Mouse (Mus musculus) kidney, embryonic 15.5 days (tissue): ENCODE measurements around the gene Sgsm3. TPM values are rescaled to one million over a fixed set of nuclear protein-coding genes. Genes with fewer than 3 reads are reported as not detected.

Experiments used
- ATAC-seq: fragments of 200-750 bp; cut with Nextera tagmentation; replicated peaks from 2 replicates; pipeline ENCODE4 v1.8.0; 2017; ENCODE audit warnings: moderate TSS enrichment; ENCODE audit not compliant: low FRiP score
- H3K27ac ChIP-seq: fragments of 300-500 bp; sonication (generic); 2 replicates; pipeline ENCODE4 v1.5.1; 2015; ENCODE audit warnings: mild to moderate bottlenecking, inconsistent platforms
- H3K27me3 ChIP-seq: fragments of 300-500 bp; sonication (generic); 2 replicates; pipeline ENCODE4 v1.6.1; 2015; ENCODE audit warnings: inconsistent platforms
- H3K36me3 ChIP-seq: fragments of 300-500 bp; sonication (generic); 2 replicates; pipeline ENCODE4 v1.6.1; 2015; ENCODE audit warnings: inconsistent platforms
- H3K4me1 ChIP-seq: fragments of 300-500 bp; sonication (generic); 2 replicates; pipeline ENCODE4 v1.6.1; 2015; ENCODE audit warnings: inconsistent platforms
- H3K4me2 ChIP-seq: fragments of 300-500 bp; sonication (generic); 2 replicates; pipeline ENCODE4 v1.6.1; 2015; ENCODE audit warnings: moderate library complexity, mild to moderate bottlenecking, inconsistent platforms
- H3K4me3 ChIP-seq: fragments of 300-500 bp; sonication (generic); replicated peaks from 2 replicates; pipeline ENCODE4 v1.5.1; 2015; ENCODE audit warnings: mild to moderate bottlenecking, inconsistent platforms
- H3K9ac ChIP-seq: fragments of 300-500 bp; sonication (generic); 2 replicates; pipeline ENCODE4 v1.6.1; 2015; ENCODE audit warnings: mild to moderate bottlenecking, inconsistent platforms
- H3K9me3 ChIP-seq: fragments of 300-500 bp; sonication (generic); replicated peaks from 2 replicates; pipeline ENCODE4 v1.6.1; 2016; ENCODE audit warnings: inconsistent platforms
- WGBS: fragments of 180-500 bp; shearing (Covaris S2); methylation state at CpG from one replicate; pipeline ENCODE4 v1.1.7; 2015; ENCODE audit warnings: mixed read lengths; 5-methylcytosine and 5-hydroxymethylcytosine counted together
- polyA plus RNA-seq: library from polyadenylated mRNA; unstranded; fragments of >200 nt; fragmentation: Nextera tagmentation; extraction: Ambion mirVana; gene quantifications from 2 replicates; pipeline ENCODE4 v1.2.1, GENCODE M21; 2015

Gene Sgsm3
- polyA plus RNA-seq, 1 experiment from 2014 or later = 27.1 TPM

GRCm38 (mm10) chr15:81032941-81033629, 55.5 kb downstream of the Sgsm3 start:
- Histone ChIP-seq H3K9me3 (no peaks in the 10 kb centered on the region), H3K36me3 (0 out of 2 replicates have a peak, but pooled peaks cover 2% of the 10 kb centered on the region), H3K4me3 (no peak overlapping the region), H3K9ac (no peak overlapping the region), H3K27me3 (no peaks in the 10 kb centered on the region), H3K4me2 (no peak overlapping the region), H3K4me1 (peaks cover 48% of the 10 kb centered on the region), H3K27ac (no peak overlapping the region)
- ATAC-seq = 0 out of 2 replicates have a peak, but pooled peaks have one; percentile 40
- whole genome bisulfite sequencing = 19% methylated on average over 9 of the region's 9 CpGs

GRCm38 (mm10) chr15:81034119-81034518, 56.6 kb downstream of the Sgsm3 start:
- no peak overlapping the region for H3K4me2 ChIP-seq
- no peak overlapping the region for H3K4me3 ChIP-seq
- peaks cover 47% of the 10 kb centered on the region for H3K4me1 ChIP-seq
- no peak overlapping the region for H3K27ac ChIP-seq
- 0 out of 2 replicates have a peak, but pooled peaks cover 2% of the 10 kb centered on the region for H3K36me3 ChIP-seq
- WGBS = 51% methylated on average over 6 of the region's 6 CpGs
- no peak overlapping the region for H3K9ac ChIP-seq
- ATAC-seq = no peak
- no peaks in the 10 kb centered on the region for H3K9me3 ChIP-seq
- no peaks in the 10 kb centered on the region for H3K27me3 ChIP-seq

- Histone ChIP-seq H3K36me3 (0 out of 2 replicates have a peak, but pooled peaks cover 2% of the 10 kb centered on the region), H3K27me3 (no peaks in the 10 kb centered on the region), H3K9me3 (no peaks in the 10 kb centered on the region), H3K4me1 (peaks cover 46% of the 10 kb centered on the region), H3K9ac (no peak overlapping the region), H3K4me3 (no peak overlapping the region), H3K4me2 (no peak overlapping the region), H3K27ac (peak overlapping the region; percentile 34)
- WGBS = 62% methylated on average over 12 of the region's 12 CpGs
- no peak for ATAC-seq
These were observed 58.0 kb downstream of the Sgsm3 start for GRCm38 (mm10) chr15:81035417-81036162.

- WGBS = 87% methylated on average over 5 of the region's 5 CpGs
- Histone ChIP-seq H3K4me2 (no peak overlapping the region), H3K4me1 (peaks cover 42% of the 10 kb centered on the region), H3K4me3 (no peak overlapping the region), H3K27me3 (no peaks in the 10 kb centered on the region), H3K9ac (no peak overlapping the region), H3K27ac (no peak overlapping the region), H3K36me3 (0 out of 2 replicates have a peak, but pooled peaks cover 2% of the 10 kb centered on the region), H3K9me3 (no peaks in the 10 kb centered on the region)
- ATAC-seq = no peak
These were observed 60.9 kb downstream of the Sgsm3 start for GRCm38 (mm10) chr15:81038419-81038818.

GRCm38 (mm10) chr15:81041767-81042166, 64.2 kb downstream of the Sgsm3 start:
- Histone ChIP-seq H3K27ac (0 out of 2 replicates have a peak overlapping the region, but pooled peaks have one; percentile 9), H3K9ac (no peak overlapping the region), H3K27me3 (no peaks in the 10 kb centered on the region), H3K4me2 (no peak overlapping the region), H3K4me3 (no peak overlapping the region), H3K4me1 (peaks cover 21% of the 10 kb centered on the region), H3K9me3 (no peaks in the 10 kb centered on the region), H3K36me3 (peaks cover 8% of the 10 kb centered on the region)
- ATAC-seq = no peak
- WGBS = 85% methylated on average over 4 of the region's 4 CpGs

- peaks cover 21% of the 10 kb centered on the region for H3K4me1 ChIP-seq
- no peak for ATAC-seq
- no peak overlapping the region for H3K4me2 ChIP-seq
- WGBS = 56% methylated on average over 13 of the region's 13 CpGs
- H3K9ac ChIP-seq = no peak overlapping the region
- no peaks in the 10 kb centered on the region for H3K27me3 ChIP-seq
- peak overlapping the region; percentile 34; the same call in 1 of the 2 replicates for H3K27ac ChIP-seq
- H3K4me3 ChIP-seq = no peak overlapping the region
- peaks cover 7% of the 10 kb centered on the region for H3K36me3 ChIP-seq
- no peaks in the 10 kb centered on the region for H3K9me3 ChIP-seq
These were observed 64.8 kb downstream of the Sgsm3 start for GRCm38 (mm10) chr15:81042276-81042931.

- 87% methylated on average over 9 of the region's 9 CpGs for WGBS
- no peak overlapping the region for H3K9ac ChIP-seq
- H3K27me3 ChIP-seq = no peaks in the 10 kb centered on the region
- ATAC-seq = no peak
- no peak overlapping the region for H3K27ac ChIP-seq
- H3K4me1 ChIP-seq = peaks cover 24% of the 10 kb centered on the region
- H3K36me3 ChIP-seq = peaks cover 7% of the 10 kb centered on the region
- H3K9me3 ChIP-seq = no peaks in the 10 kb centered on the region
- H3K4me3 ChIP-seq = no peak overlapping the region
- no peak overlapping the region for H3K4me2 ChIP-seq
These were observed 66.9 kb downstream of the Sgsm3 start for GRCm38 (mm10) chr15:81044446-81044845.

GRCm38 (mm10) chr15:81045336-81045735, 67.8 kb downstream of the Sgsm3 start:
- no peak for ATAC-seq
- peaks cover 30% of the 10 kb centered on the region for H3K4me1 ChIP-seq
- H3K9me3 ChIP-seq = no peaks in the 10 kb centered on the region
- H3K4me2 ChIP-seq = no peak overlapping the region
- H3K27me3 ChIP-seq = no peaks in the 10 kb centered on the region
- peaks cover 7% of the 10 kb centered on the region for H3K36me3 ChIP-seq
- no peak overlapping the region for H3K9ac ChIP-seq
- no peak overlapping the region for H3K4me3 ChIP-seq
- H3K27ac ChIP-seq = no peak overlapping the region
- 88% methylated on average over 4 of the region's 4 CpGs for WGBS

- no peak for ATAC-seq
- H3K9ac ChIP-seq = no peak overlapping the region
- no peaks in the 10 kb centered on the region for H3K9me3 ChIP-seq
- H3K4me3 ChIP-seq = no peak overlapping the region
- 88% methylated on average over 7 of the region's 7 CpGs for WGBS
- no peak overlapping the region for H3K4me2 ChIP-seq
- H3K27ac ChIP-seq = no peak overlapping the region
- H3K27me3 ChIP-seq = no peaks in the 10 kb centered on the region
- peaks cover 36% of the 10 kb centered on the region for H3K4me1 ChIP-seq
- H3K36me3 ChIP-seq = peaks cover 7% of the 10 kb centered on the region
These were observed 68.5 kb downstream of the Sgsm3 start for GRCm38 (mm10) chr15:81046061-81046460.

GRCm38 (mm10) chr15:81047497-81047896, 69.9 kb downstream of the Sgsm3 start:
- no peaks in the 10 kb centered on the region for H3K27me3 ChIP-seq
- H3K4me1 ChIP-seq = peaks cover 31% of the 10 kb centered on the region
- H3K4me3 ChIP-seq = no peak overlapping the region
- H3K27ac ChIP-seq = no peak overlapping the region
- ATAC-seq = no peak
- peaks cover 7% of the 10 kb centered on the region for H3K36me3 ChIP-seq
- H3K4me2 ChIP-seq = no peak overlapping the region
- H3K9me3 ChIP-seq = no peaks in the 10 kb centered on the region
- H3K9ac ChIP-seq = no peak overlapping the region
- 43% methylated on average over 10 of the region's 10 CpGs for WGBS

- WGBS = 74% methylated on average over 6 of the region's 6 CpGs
- Histone ChIP-seq H3K4me2 (no peak overlapping the region), H3K27me3 (no peaks in the 10 kb centered on the region), H3K9ac (no peak overlapping the region), H3K4me1 (peaks cover 17% of the 10 kb centered on the region), H3K36me3 (peaks cover 7% of the 10 kb centered on the region), H3K4me3 (no peak overlapping the region), H3K9me3 (no peaks in the 10 kb centered on the region), H3K27ac (no peak overlapping the region)
- no peak for ATAC-seq
These were observed 72.0 kb downstream of the Sgsm3 start for GRCm38 (mm10) chr15:81049401-81050053.
